In genomic region chr17:13434146-13434545, GRCm38 (mm10) we compare ENCODE assay signal across 7 mouse cellular contexts.
DNase-seq lines count a peak whose midpoint lies in the region; ATAC-seq lines count a peak whose summit lies in the region.
"Not testable (repeated sequence)": the region's sequence is repeated elsewhere in the genome, so short reads cannot be mapped to it uniquely, and the experiment has no call there.

No protein-coding gene starts in this region.

- 85% methylated on average over 7 of the region's 7 CpGs for WGBS in embryonic facial prominence, embryonic 13.5 days
- WGBS in heart, embryonic 14.5 days = 85% methylated on average over 7 of the region's 7 CpGs
- WGBS in intestine, embryonic 14.5 days = 88% methylated on average over 7 of the region's 7 CpGs
- 84% methylated on average over 7 of the region's 7 CpGs for WGBS in kidney, embryonic 16.5 days
- WGBS in liver, embryonic 15.5 days (ENCODE audit: insufficient replicate concordance) = 74% methylated on average over 7 of the region's 7 CpGs
- WGBS in midbrain, embryonic 13.5 days = 88% methylated on average over 7 of the region's 7 CpGs
- 87% methylated on average over 7 of the region's 7 CpGs for WGBS in stomach, embryonic 16.5 days

- H3K27ac ChIP-seq in embryonic facial prominence, embryonic 13.5 days; heart, embryonic 14.5 days (replicated peaks in 1 of 2; ENCODE audit: control insufficient read depth in 1 of 2, insufficient read depth in 1 of 2, low read depth in 2 of 2, low read length in 2 of 2); intestine, embryonic 14.5 days (ENCODE audit: low read depth); kidney, embryonic 16.5 days (ENCODE audit: low read length); liver, embryonic 15.5 days (replicated peaks); midbrain, embryonic 13.5 days; stomach, embryonic 16.5 days (ENCODE audit: low read length): not testable (repeated sequence)

- not testable (repeated sequence) for H3K27me3 ChIP-seq in embryonic facial prominence, embryonic 13.5 days; heart, embryonic 14.5 days (ENCODE audit: control insufficient read depth, insufficient read depth, low read length); intestine, embryonic 14.5 days (replicated peaks; ENCODE audit: control insufficient read depth, insufficient read depth, low read length); kidney, embryonic 16.5 days (ENCODE audit: insufficient read depth, low read length); liver, embryonic 15.5 days; midbrain, embryonic 13.5 days; stomach, embryonic 16.5 days (ENCODE audit: control insufficient read depth, insufficient read depth, low read length)

- H3K36me3 ChIP-seq in embryonic facial prominence, embryonic 13.5 days; heart, embryonic 14.5 days (ENCODE audit: control insufficient read depth, insufficient read depth, low read length); intestine, embryonic 14.5 days (ENCODE audit: control insufficient read depth, insufficient read depth, low read length); kidney, embryonic 16.5 days (ENCODE audit: insufficient read depth, low read length); liver, embryonic 15.5 days (replicated peaks); midbrain, embryonic 13.5 days; stomach, embryonic 16.5 days (ENCODE audit: control insufficient read depth, insufficient read depth, low read length): not testable (repeated sequence)

- not testable (repeated sequence) for H3K4me3 ChIP-seq in embryonic facial prominence, embryonic 13.5 days; heart, embryonic 14.5 days (ENCODE audit: control insufficient read depth in 1 of 2, insufficient read depth in 1 of 2, low read depth in 1 of 2, low read length in 2 of 2); intestine, embryonic 14.5 days (ENCODE audit: low read depth, low read length); kidney, embryonic 16.5 days (ENCODE audit: low read length); liver, embryonic 15.5 days (replicated peaks); midbrain, embryonic 13.5 days (replicated peaks); stomach, embryonic 16.5 days (replicated peaks; ENCODE audit: low read length)

- H3K4me1 ChIP-seq in embryonic facial prominence, embryonic 13.5 days; heart, embryonic 14.5 days (ENCODE audit: control insufficient read depth in 2 of 2, insufficient read depth in 2 of 2, low read length in 2 of 2); intestine, embryonic 14.5 days (replicated peaks; ENCODE audit: control insufficient read depth, insufficient read depth, low read length); kidney, embryonic 16.5 days (ENCODE audit: insufficient read depth, low read length); liver, embryonic 15.5 days (replicated peaks); midbrain, embryonic 13.5 days (replicated peaks); stomach, embryonic 16.5 days (ENCODE audit: control insufficient read depth, insufficient read depth, low read length): not testable (repeated sequence)

- 0 out of 2 replicates have a peak, but pooled peaks have one; percentile 48 for ATAC-seq in embryonic facial prominence, embryonic 13.5 days (ENCODE audit: insufficient number of reproducible peaks, insufficient read depth, low FRiP score, low TSS enrichment, low read depth)
- peak; percentile 52; the same call in 1 of the 2 replicates for ATAC-seq in heart, embryonic 14.5 days (ENCODE audit: insufficient number of reproducible peaks, insufficient read depth, low FRiP score, low read depth)
- ATAC-seq in intestine, embryonic 14.5 days (replicated peaks; ENCODE audit: low FRiP score, low TSS enrichment, low read depth) = 0 out of 2 replicates have a peak, but pooled peaks have one; percentile 43
- ATAC-seq in kidney, embryonic 16.5 days (ENCODE audit: low FRiP score, low TSS enrichment) = peak; percentile 74; the same call in 1 of the 2 replicates
- ATAC-seq in liver, embryonic 15.5 days (ENCODE audit: insufficient read depth) = 0 out of 2 replicates have a peak, but pooled peaks have one; percentile 28
- ATAC-seq in midbrain, embryonic 13.5 days = peak; percentile 30; the same call in 1 of the 2 replicates
- peak; percentile 44; the same call in 1 of the 2 replicates for ATAC-seq in stomach, embryonic 16.5 days (ENCODE audit: insufficient read depth, low FRiP score)

- H3K9ac ChIP-seq in embryonic facial prominence, embryonic 13.5 days; heart, embryonic 14.5 days (ENCODE audit: low read length); intestine, embryonic 14.5 days (ENCODE audit: low read length); kidney, embryonic 16.5 days (replicated peaks; ENCODE audit: low read length); liver, embryonic 15.5 days; midbrain, embryonic 13.5 days (replicated peaks); stomach, embryonic 16.5 days (ENCODE audit: low read length): not testable (repeated sequence)

- not testable (repeated sequence) for DNase-seq in intestine, embryonic 14.5 days (ENCODE audit: low spot score)

- H3K4me2 ChIP-seq in embryonic facial prominence, embryonic 13.5 days; heart, embryonic 14.5 days (ENCODE audit: low read length); intestine, embryonic 14.5 days (ENCODE audit: low read length); kidney, embryonic 16.5 days (replicated peaks; ENCODE audit: low read depth, low read length); liver, embryonic 15.5 days; midbrain, embryonic 13.5 days (replicated peaks); stomach, embryonic 16.5 days (ENCODE audit: low read depth, low read length): not testable (repeated sequence)

- not testable (repeated sequence) for H3K9me3 ChIP-seq in embryonic facial prominence, embryonic 13.5 days; heart, embryonic 14.5 days (ENCODE audit: control insufficient read depth, low read length); intestine, embryonic 14.5 days (ENCODE audit: control insufficient read depth, low read length); kidney, embryonic 16.5 days (ENCODE audit: low read length); liver, embryonic 15.5 days (replicated peaks); midbrain, embryonic 13.5 days; stomach, embryonic 16.5 days (replicated peaks; ENCODE audit: control insufficient read depth, low read length)
